Mouse (Mus musculus) adipose tissue, adult 10 weeks (tissue): Measurements from ENCODE around the gene Ddx3y. TPM values are rescaled to one million over a fixed set of nuclear protein-coding genes. Genes with fewer than 3 reads are reported as not detected.

Experiments used
- polyA plus RNA-seq: library from polyadenylated mRNA; stranded (reverse); fragments of 350-450 nt; fragmentation: Illumina TruSeq; extraction: RNeasy Lipid Tissue Mini Kit (QIAGEN cat#74804); gene quantifications from one replicate; pipeline ENCODE4 v1.2.3, GENCODE M21; 2014; ENCODE audit warnings: low read depth, low replicate concordance

Ddx3y gene
- 36.8 TPM for polyA plus RNA-seq

DNA sequence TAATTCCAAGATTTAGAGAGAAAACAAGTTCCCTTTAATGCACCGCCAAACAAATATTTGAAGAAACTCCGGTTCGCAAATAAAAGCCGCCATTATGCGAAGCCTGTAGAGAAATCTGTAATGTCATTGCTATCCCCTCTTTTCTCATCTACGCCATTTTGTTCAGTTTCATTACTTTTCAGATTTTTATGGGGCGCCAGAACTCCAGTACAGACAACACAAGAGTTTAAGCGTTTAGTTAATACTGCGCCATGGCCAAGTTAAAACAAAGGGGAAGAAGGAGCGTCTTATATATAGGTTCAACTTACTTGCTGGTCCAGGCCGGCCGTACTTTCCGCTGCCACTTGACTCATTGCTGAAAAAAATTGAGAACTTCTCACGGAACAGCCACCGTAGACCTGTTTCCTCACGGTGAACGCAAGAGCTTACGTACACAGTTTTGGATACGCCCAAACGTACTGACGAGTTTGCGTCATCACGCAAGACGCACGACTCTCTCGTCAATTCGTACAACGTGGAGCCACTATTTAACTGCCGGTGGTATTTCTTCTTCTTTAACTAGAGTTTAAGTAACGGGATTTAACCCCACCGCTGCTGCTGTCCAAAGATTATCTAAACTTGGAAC lies at the start of gene Ddx3y:
Gene Ddx3y (minus strand): TSS at position 459 of the 625 bp plus-strand sequence.

DNA sequence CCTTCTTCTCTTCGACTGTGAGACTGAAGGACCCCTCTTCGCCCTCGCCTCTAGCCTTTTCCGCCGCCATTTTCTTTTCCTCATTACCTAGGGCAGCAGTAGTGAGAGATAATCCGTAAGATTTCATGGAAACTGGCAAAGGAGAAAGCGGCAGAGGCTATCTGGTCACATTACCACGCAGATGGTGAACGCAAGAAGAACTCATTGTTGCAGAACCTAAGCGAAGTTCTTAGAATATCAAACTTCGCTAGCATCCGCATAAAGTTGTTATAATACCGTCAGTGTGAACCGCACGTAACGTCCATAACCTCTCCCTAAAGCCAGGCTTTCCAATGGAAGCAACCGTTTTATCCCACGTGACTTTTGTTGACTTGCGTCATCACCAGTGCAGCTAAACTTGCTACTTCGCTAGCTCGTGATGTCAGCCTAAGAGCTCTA lies 41.0 kb downstream of the Ddx3y start, which contains the start of gene Uty:
Gene Uty (minus strand): TSS at position 334 of the 438 bp plus-strand sequence.

Other genes starting within 250 kb of the Ddx3y start
- 12.5 TPM for gene Uty, start 40.9 kb downstream of the Ddx3y start, polyA plus RNA-seq
- not detected for gene Usp9y, start 173.2 kb upstream of the Ddx3y start, polyA plus RNA-seq